Mouse (Mus musculus): ENCODE results near the gene Trp73.

DNA sequence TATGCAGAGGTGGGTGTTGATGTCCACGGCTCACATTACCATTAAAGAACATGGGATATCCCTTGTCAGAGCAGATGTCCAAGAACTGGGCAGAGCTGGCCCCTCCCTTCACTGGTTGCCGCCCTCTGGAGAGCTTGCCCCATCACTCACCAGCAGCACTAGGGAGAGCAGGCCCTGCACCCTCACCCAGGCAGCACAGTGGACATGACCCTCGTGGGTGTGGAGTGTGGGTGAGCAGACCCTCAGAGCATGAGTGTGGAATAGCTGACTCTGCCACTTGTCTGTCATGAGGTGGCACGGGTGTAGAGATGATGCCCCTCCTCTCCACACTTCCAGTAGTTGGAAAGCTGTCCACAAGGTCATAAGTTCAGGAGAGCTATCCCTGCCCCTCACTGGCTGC lies 5.2 kb downstream of the Trp73 start:
- TF ChIP-seq CTCF (IDR thresholded peaks at IDR 0.05; ENCODE audit: low read depth), result no peak
- TF ChIP-seq EP300 (IDR thresholded peaks at IDR 0.05; ENCODE audit: low read depth), result no peak

Measured in heart, postnatal 0 days (tissue).